Mouse (Mus musculus) hindbrain, embryonic 15.5 days (tissue): ENCODE data around the gene Rps3. TPM values are rescaled to one million over a fixed set of nuclear protein-coding genes. Genes with fewer than 3 reads are reported as not detected.
A peak's percentile ranks its signal among the peaks of the same experiment; 100 is the strongest.

ENCODE experiments used
- ATAC-seq: fragments of 200-750 bp; cut with Nextera tagmentation; 2 replicates; pipeline ENCODE4 v1.8.0; 2017; ENCODE audit warnings: low read depth, moderate number of reproducible peaks, moderate TSS enrichment; ENCODE audit not compliant: low FRiP score
- H3K27ac ChIP-seq: fragments of 300-500 bp; sonication (generic); replicated peaks from 2 replicates; pipeline ENCODE4 v1.5.1; 2015; ENCODE audit warnings: mild to moderate bottlenecking, inconsistent platforms
- H3K27me3 ChIP-seq: fragments of 300-500 bp; sonication (generic); 2 replicates; pipeline ENCODE4 v1.6.1; 2015; ENCODE audit warnings: control low read depth, inconsistent platforms
- H3K36me3 ChIP-seq: fragments of 300-500 bp; sonication (generic); 2 replicates; pipeline ENCODE4 v1.6.1; 2015; ENCODE audit warnings: control low read depth, inconsistent platforms
- H3K4me1 ChIP-seq: fragments of 300-500 bp; sonication (generic); replicated peaks from 2 replicates; pipeline ENCODE4 v1.6.1; 2015; ENCODE audit warnings: control low read depth, inconsistent platforms
- H3K4me2 ChIP-seq: fragments of 300-500 bp; sonication (generic); 2 replicates; pipeline ENCODE4 v1.6.1; 2015; ENCODE audit warnings: moderate library complexity, mild to moderate bottlenecking, inconsistent platforms
- H3K4me3 ChIP-seq: fragments of 300-500 bp; sonication (generic); 2 replicates; pipeline ENCODE4 v1.5.1; 2015; ENCODE audit warnings: mild to moderate bottlenecking, inconsistent platforms
- H3K9ac ChIP-seq: fragments of 300-500 bp; sonication (generic); 2 replicates; pipeline ENCODE4 v1.6.1; 2015; ENCODE audit warnings: inconsistent platforms
- H3K9me3 ChIP-seq: fragments of 300-500 bp; sonication (generic); 2 replicates; pipeline ENCODE4 v1.6.1; 2016; ENCODE audit warnings: control low read depth, inconsistent platforms
- WGBS: fragments of 180-500 bp; shearing (Covaris S2); methylation state at CpG from one replicate; pipeline ENCODE4 v1.1.7; 2015; 5-methylcytosine and 5-hydroxymethylcytosine counted together
- polyA plus RNA-seq: library from polyadenylated mRNA; unstranded; fragments of >200 nt; fragmentation: Nextera tagmentation; extraction: Ambion mirVana; gene quantifications from 2 replicates; pipeline ENCODE4 v1.2.1, GENCODE M21; 2015

Rps3 gene
- polyA plus RNA-seq, 1 experiment from 2014 or later: 401 TPM

GRCm38 (mm10) chr7:99454044-99454443 is 29.5 kb downstream of the Rps3 start:
- no peak overlapping the region for H3K4me2 ChIP-seq
- 0 out of 2 replicates have a peak, but pooled peaks cover 8% of the 10 kb centered on the region for H3K36me3 ChIP-seq
- H3K4me3 ChIP-seq: no peak overlapping the region
- H3K9me3 ChIP-seq: no peaks in the 10 kb centered on the region
- WGBS: 85% methylated on average over 4 of the region's 4 CpGs
- H3K27me3 ChIP-seq: no peaks in the 10 kb centered on the region
- H3K4me1 ChIP-seq: peaks cover 16% of the 10 kb centered on the region
- H3K9ac ChIP-seq: no peak overlapping the region
- no peak overlapping the region for H3K27ac ChIP-seq
- ATAC-seq: no peak

GRCm38 (mm10) chr7:99452859-99453258 is 30.7 kb downstream of the Rps3 start:
- H3K27me3 ChIP-seq: no peaks in the 10 kb centered on the region
- no peak overlapping the region for H3K27ac ChIP-seq
- 89% methylated on average over 7 of the region's 7 CpGs for WGBS
- H3K9ac ChIP-seq: no peak overlapping the region
- H3K4me3 ChIP-seq: no peak overlapping the region
- no peak overlapping the region for H3K4me2 ChIP-seq
- ATAC-seq: no peak
- peaks cover 20% of the 10 kb centered on the region for H3K4me1 ChIP-seq
- no peaks in the 10 kb centered on the region for H3K9me3 ChIP-seq
- H3K36me3 ChIP-seq: 0 out of 2 replicates have a peak, but pooled peaks cover 5% of the 10 kb centered on the region

- peaks cover 23% of the 10 kb centered on the region for H3K4me1 ChIP-seq
- H3K4me3 ChIP-seq: no peak overlapping the region
- no peak overlapping the region for H3K4me2 ChIP-seq
- peak; percentile 39 for ATAC-seq
- WGBS: under 1% methylated on average over 3 of the region's 3 CpGs
- no peaks in the 10 kb centered on the region for H3K36me3 ChIP-seq
- H3K9ac ChIP-seq: no peak overlapping the region
- H3K27me3 ChIP-seq: no peaks in the 10 kb centered on the region
- peak overlapping the region; percentile 42; the same call in 1 of the 2 replicates for H3K27ac ChIP-seq
- H3K9me3 ChIP-seq: no peaks in the 10 kb centered on the region
These were observed 32.8 kb downstream of the Rps3 start for GRCm38 (mm10) chr7:99450703-99451102.

- Histone ChIP-seq H3K4me2 (no peak overlapping the region), H3K4me1 (peaks cover 23% of the 10 kb centered on the region), H3K27me3 (no peaks in the 10 kb centered on the region), H3K4me3 (no peak overlapping the region), H3K27ac (0 out of 2 replicates have a peak overlapping the region, but pooled peaks have one; percentile 42), H3K9ac (no peak overlapping the region), H3K36me3 (no peaks in the 10 kb centered on the region), H3K9me3 (no peaks in the 10 kb centered on the region)
- ATAC-seq: 0 out of 2 replicates have a peak, but pooled peaks have one; percentile 24
- WGBS: 13% methylated on average over 3 of the region's 3 CpGs
These were observed 33.8 kb downstream of the Rps3 start for GRCm38 (mm10) chr7:99449751-99450150.

GRCm38 (mm10) chr7:99449063-99449462 is 34.5 kb downstream of the Rps3 start:
- no peak overlapping the region for H3K4me2 ChIP-seq
- H3K4me1 ChIP-seq: peaks cover 23% of the 10 kb centered on the region
- peak overlapping the region; percentile 60; the same call in 1 of the 2 replicates for H3K27ac ChIP-seq
- H3K36me3 ChIP-seq: 0 out of 2 replicates have a peak, but pooled peaks cover 3% of the 10 kb centered on the region
- WGBS: 31% methylated on average over 8 of the region's 8 CpGs
- H3K27me3 ChIP-seq: no peaks in the 10 kb centered on the region
- H3K9ac ChIP-seq: no peak overlapping the region
- H3K9me3 ChIP-seq: no peaks in the 10 kb centered on the region
- no peak for ATAC-seq
- no peak overlapping the region for H3K4me3 ChIP-seq

- H3K4me1 ChIP-seq: peaks cover 23% of the 10 kb centered on the region
- no peak overlapping the region for H3K9ac ChIP-seq
- H3K27me3 ChIP-seq: no peaks in the 10 kb centered on the region
- no peak overlapping the region for H3K4me2 ChIP-seq
- no peaks in the 10 kb centered on the region for H3K9me3 ChIP-seq
- peak overlapping the region; percentile 60; the same call in 1 of the 2 replicates for H3K27ac ChIP-seq
- H3K36me3 ChIP-seq: 0 out of 2 replicates have a peak, but pooled peaks cover 3% of the 10 kb centered on the region
- ATAC-seq: no peak
- H3K4me3 ChIP-seq: no peak overlapping the region
- WGBS: 80% methylated on average over 5 of the region's 5 CpGs
These were observed 34.9 kb downstream of the Rps3 start for GRCm38 (mm10) chr7:99448619-99449018.

- Histone ChIP-seq H3K4me1 (peaks cover 23% of the 10 kb centered on the region), H3K36me3 (0 out of 2 replicates have a peak, but pooled peaks cover 3% of the 10 kb centered on the region), H3K9ac (no peak overlapping the region), H3K27me3 (no peaks in the 10 kb centered on the region), H3K9me3 (no peaks in the 10 kb centered on the region), H3K4me2 (no peak overlapping the region), H3K27ac (no peak overlapping the region), H3K4me3 (no peak overlapping the region)
- no peak for ATAC-seq
- 55% methylated on average over 5 of the region's 5 CpGs for WGBS
These were observed 36.2 kb downstream of the Rps3 start for GRCm38 (mm10) chr7:99447323-99447722.

- H3K4me1 ChIP-seq: peaks cover 35% of the 10 kb centered on the region
These were observed 37.7 kb downstream of the Rps3 start for GRCm38 (mm10) chr7:99445833-99446232.

GRCm38 (mm10) chr7:99444012-99444411 is 39.5 kb downstream of the Rps3 start:
- Histone ChIP-seq H3K4me1 (peaks cover 19% of the 10 kb centered on the region), H3K4me2 (no peak overlapping the region), H3K4me3 (no peak overlapping the region), H3K36me3 (0 out of 2 replicates have a peak, but pooled peaks cover 3% of the 10 kb centered on the region), H3K9ac (no peak overlapping the region), H3K27ac (no peak overlapping the region), H3K9me3 (no peaks in the 10 kb centered on the region), H3K27me3 (no peaks in the 10 kb centered on the region)
- 66% methylated on average over 6 of the region's 6 CpGs for WGBS
- no peak for ATAC-seq

More at GRCm38 (mm10) chr7:99445833-99446232, 37.7 kb downstream of the Rps3 start:
- Histone ChIP-seq H3K4me2 (no peak overlapping the region), H3K36me3 (0 out of 2 replicates have a peak, but pooled peaks cover 3% of the 10 kb centered on the region), H3K9me3 (no peaks in the 10 kb centered on the region), H3K27ac (no peak overlapping the region), H3K27me3 (no peaks in the 10 kb centered on the region), H3K4me3 (no peak overlapping the region), H3K9ac (no peak overlapping the region)
- 59% methylated on average over 2 of the region's 2 CpGs for WGBS
- ATAC-seq: no peak

GRCm38 (mm10) chr7:99443164-99443563 is 40.4 kb downstream of the Rps3 start:
- H3K36me3 ChIP-seq: 0 out of 2 replicates have a peak, but pooled peaks cover 3% of the 10 kb centered on the region
- ATAC-seq: no peak
- no peaks in the 10 kb centered on the region for H3K9me3 ChIP-seq
- no peak overlapping the region for H3K9ac ChIP-seq
- H3K4me2 ChIP-seq: no peak overlapping the region
- no peak overlapping the region for H3K27ac ChIP-seq
- 56% methylated on average over 5 of the region's 5 CpGs for WGBS
- peaks cover 15% of the 10 kb centered on the region for H3K4me1 ChIP-seq
- no peak overlapping the region for H3K4me3 ChIP-seq
- no peaks in the 10 kb centered on the region for H3K27me3 ChIP-seq

- H3K4me2 ChIP-seq: no peak overlapping the region
- peaks cover 16% of the 10 kb centered on the region for H3K4me1 ChIP-seq
- no peaks in the 10 kb centered on the region for H3K27me3 ChIP-seq
- no peak overlapping the region for H3K4me3 ChIP-seq
- no peak overlapping the region for H3K9ac ChIP-seq
- 0 out of 2 replicates have a peak, but pooled peaks cover 3% of the 10 kb centered on the region for H3K36me3 ChIP-seq
- no peak overlapping the region; the same call in 1 of the 2 replicates for H3K27ac ChIP-seq
- peak; percentile 24; the same call in 1 of the 2 replicates for ATAC-seq
- no peaks in the 10 kb centered on the region for H3K9me3 ChIP-seq
- 17% methylated on average over 6 of the region's 6 CpGs for WGBS
These were observed 41.9 kb downstream of the Rps3 start for GRCm38 (mm10) chr7:99441534-99442072.

GRCm38 (mm10) chr7:99438881-99439280 is 44.7 kb downstream of the Rps3 start:
- 62% methylated on average over 10 of the region's 10 CpGs for WGBS
- no peak overlapping the region for H3K4me2 ChIP-seq
- no peaks in the 10 kb centered on the region for H3K9me3 ChIP-seq
- H3K27me3 ChIP-seq: no peaks in the 10 kb centered on the region
- H3K4me1 ChIP-seq: peaks cover 31% of the 10 kb centered on the region
- ATAC-seq: no peak
- H3K27ac ChIP-seq: no peak overlapping the region
- no peaks in the 10 kb centered on the region for H3K36me3 ChIP-seq
- H3K9ac ChIP-seq: no peak overlapping the region
- H3K4me3 ChIP-seq: no peak overlapping the region
